Mouse (Mus musculus) natural killer cell, adult 2 months (primary cell): Measurements from ENCODE around the gene Mapk14.

ENCODE experiments used
- DNase-seq, 2 experiments: peaks; one replicate each; pipeline ENCODE4 v3.0.0; 2022; ENCODE audit warnings: low spot score in 2 of 2

The Mapk14 gene

GRCm38 (mm10) chr17:28781290-28782045 is 90.3 kb downstream of the Mapk14 start:
- no peak for DNase-seq

GRCm38 (mm10) chr17:28785036-28785435 is 93.9 kb downstream of the Mapk14 start:
- DNase-seq = no peak

- no peak for DNase-seq
Measured at GRCm38 (mm10) chr17:28787507-28787906, 96.4 kb downstream of the Mapk14 start.

- no peak for DNase-seq
Measured at GRCm38 (mm10) chr17:28797031-28797430, 105.9 kb downstream of the Mapk14 start.
